Mouse (Mus musculus) embryonic fibroblast, embryonic 13.5 days (primary cell): Measurements from ENCODE around the gene Onecut3.

Experiments used
- CTCF ChIP-seq: IDR thresholded peaks from 2 replicates; pipeline ENCODE4 v1.5.1; 2011; ENCODE audit warnings: mild to moderate bottlenecking, control low read depth, low read length, moderate library complexity, borderline replicate concordance; ENCODE audit not compliant: insufficient read depth
- POLR2A ChIP-seq: IDR thresholded peaks from 2 replicates; pipeline ENCODE4 v1.6.1; 2011; ENCODE audit warnings: low read depth, mild to moderate bottlenecking, control low read depth, low read length, moderate library complexity

GRCm38 (mm10) chr10:80535711-80536110, 41.1 kb downstream of the Onecut3 start:
- no peak for TF ChIP-seq POLR2A
- no peak for TF ChIP-seq CTCF
